Mouse (Mus musculus) naive thymus-derived CD4-positive, alpha-beta T cell, adult 2 months (primary cell): ENCODE results near the gene Rora.

Source experiments
- DNase-seq: peaks from one replicate; pipeline ENCODE4 v3.0.0-alpha.2; 2011; ENCODE audit warnings: low read depth

Rora gene

DNA sequence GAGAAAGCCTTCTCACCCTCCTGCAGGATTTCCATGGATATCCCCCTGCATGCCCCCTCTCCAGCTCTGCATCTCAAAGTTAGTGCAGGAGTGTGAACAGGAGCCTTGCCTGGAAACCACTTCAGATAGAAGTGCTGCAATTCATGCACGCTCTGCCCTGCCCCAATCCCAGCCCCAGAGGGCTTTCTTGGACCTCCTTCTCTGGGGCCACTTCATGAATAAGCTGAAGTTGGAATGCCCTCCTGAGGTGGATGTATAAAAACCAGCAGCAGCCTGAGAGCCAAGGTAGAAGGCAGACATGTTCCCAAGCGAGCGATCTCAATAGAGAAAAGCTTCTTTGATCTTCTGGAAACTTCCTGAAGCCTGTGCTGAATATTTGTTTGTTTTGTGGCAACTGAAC, 572.8 kb downstream of the Rora start:
- peak; percentile 29 for DNase-seq

DNA sequence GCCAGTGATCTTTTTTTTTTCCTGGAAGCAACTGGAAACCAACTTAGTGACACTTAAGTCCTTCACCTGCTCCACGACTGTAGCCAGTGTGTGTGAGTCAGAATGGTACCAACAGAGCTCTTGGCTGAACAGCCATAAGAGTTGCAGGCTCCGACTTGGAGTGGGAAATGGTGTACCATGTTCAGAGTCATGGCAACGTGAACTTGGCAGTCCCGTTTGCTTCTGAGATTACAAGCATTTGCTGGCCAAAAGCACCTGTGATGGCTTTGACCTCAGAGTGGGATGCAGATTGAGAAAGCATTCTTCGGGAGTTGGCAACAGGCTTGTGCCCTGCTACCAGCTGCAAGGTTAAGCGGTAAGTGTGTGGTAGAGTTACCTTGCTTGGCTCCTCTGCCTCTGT, 574.2 kb downstream of the Rora start:
- DNase-seq = no peak

DNA sequence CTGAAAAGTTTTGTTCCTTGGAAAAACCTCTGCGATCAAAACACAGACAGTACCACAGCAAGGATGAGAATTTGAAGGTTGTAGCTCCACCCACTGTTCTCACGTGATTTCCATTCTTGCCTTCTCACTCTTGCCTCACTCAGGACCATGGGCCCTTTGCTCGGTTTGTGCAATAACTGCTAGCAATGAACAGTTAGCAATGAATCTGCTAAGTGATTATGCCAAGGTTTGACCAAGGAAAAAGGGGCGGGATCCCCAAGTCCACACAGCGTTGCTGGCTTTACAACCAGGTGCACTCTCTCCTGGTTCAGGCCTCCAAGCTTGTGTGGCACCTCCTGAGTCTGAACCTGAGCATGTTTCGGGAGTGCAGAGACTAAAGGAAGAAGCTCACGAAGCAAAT, 576.3 kb downstream of the Rora start:
- no peak for DNase-seq

DNA sequence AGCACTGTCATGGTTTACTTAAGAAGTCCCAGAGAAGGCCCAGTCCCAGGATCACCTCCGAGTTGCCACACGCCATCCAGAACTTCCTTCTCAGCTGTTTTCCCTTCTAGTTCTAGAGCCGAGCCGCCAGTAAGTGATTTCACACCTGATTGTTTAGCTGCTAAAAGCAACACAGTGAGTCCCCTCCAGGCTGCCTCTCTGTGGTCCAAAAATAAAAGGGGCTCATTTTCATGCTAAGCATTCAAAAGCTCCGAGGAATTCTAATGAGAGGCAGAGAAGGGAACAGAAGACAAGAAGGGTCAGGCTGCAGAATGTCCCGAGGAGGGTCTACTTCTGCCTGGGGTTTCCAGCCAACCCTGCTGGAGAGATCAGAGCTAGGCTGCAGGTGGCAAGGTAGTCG, 580.9 kb downstream of the Rora start:
- no peak for DNase-seq

DNA sequence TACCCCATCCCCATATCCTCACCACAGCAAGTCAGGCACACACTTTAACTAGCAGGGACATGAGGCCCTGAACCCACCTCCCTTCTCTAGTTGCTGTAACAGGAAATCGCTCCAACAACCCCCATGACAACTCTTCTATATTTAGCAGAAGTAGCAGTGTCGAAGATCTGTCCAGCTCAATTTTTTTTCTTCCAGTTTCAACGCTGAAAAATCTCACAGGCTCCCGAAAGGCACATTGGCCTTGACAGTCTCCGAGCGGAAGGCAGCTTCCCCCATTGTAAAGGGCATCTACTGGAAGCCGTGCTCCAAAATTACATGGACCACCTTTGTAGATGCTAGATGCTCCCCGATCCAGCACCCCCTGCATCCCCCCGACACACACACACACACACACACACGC, 583.7 kb downstream of the Rora start:
- no peak for DNase-seq

DNA sequence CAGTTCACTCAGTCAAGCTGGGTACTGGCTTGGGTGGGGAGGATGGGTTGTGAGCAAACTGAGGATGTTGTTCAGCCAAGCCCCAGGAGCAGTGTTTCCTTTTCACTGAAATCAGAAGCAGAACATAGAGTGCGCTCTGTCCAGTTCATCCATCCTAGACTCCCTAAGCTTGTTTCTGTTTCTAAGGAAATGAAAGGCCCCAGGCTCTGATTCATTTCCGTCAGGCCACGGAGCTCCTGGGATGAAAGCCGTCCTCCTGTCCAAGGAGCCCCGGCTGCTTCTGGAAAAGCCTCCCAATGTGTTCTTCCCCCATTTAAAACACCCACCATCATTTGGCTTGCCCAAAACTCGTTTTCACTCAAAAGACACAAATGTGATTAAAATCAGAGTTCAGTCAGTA, 589.0 kb downstream of the Rora start:
- no peak for DNase-seq

DNA sequence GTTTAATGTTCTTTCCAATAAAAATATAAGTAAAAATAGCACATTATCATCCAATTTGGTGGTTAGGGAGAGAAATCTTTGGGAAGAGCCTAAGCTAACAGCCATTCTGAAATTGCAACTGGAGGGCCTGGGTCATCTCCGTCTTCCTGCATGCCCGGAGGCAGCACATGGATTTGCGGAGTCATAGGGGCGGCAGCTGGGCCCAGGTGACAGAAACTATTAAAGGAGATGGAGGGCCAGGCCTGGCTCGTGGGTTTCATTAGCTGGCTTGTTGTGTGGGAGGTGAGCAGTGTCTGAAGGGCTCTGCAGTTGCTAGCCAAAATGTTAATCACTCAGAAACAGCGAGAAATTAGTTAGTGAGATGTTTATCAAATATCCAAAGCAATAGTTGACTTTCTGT, 590.0 kb downstream of the Rora start:
- DNase-seq = no peak

DNA sequence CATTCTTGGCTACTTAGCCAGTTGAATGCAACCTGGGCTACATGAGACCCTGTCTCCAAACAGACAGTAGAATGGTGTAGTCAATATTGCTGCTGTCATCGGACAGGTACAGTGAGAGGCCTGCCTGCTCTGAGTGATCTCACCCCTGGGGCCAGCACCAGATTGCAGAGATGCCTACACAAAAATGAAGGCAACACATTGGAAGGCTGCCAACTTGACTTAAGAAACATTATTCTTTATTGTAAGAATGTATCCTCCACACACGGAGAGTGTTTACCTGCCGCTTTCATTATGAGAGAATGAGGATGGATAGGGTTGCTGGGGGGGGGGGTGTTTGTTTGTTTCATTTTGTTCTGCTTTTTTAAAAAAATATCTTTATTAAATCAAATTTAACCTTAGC, 592.6 kb downstream of the Rora start:
- no peak for DNase-seq

DNA sequence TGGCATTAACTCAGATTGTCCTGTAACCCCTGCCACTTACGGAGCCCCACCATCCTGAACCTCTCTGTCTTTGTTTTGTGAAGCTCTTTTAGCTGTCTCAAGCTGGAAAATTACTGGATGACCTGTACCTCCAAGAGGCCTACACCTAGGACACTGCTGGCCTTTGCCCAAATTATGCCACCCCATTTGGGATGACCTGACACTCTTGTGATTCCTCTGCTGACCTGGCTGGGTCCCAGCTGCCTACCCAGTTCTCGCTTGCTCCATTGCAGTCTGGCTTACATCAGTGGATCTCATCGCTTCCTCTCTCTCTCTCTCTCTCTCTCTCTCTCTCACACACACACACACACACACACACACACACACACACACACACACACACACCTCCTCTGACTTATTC, 596.0 kb downstream of the Rora start:
- DNase-seq = no peak

DNA sequence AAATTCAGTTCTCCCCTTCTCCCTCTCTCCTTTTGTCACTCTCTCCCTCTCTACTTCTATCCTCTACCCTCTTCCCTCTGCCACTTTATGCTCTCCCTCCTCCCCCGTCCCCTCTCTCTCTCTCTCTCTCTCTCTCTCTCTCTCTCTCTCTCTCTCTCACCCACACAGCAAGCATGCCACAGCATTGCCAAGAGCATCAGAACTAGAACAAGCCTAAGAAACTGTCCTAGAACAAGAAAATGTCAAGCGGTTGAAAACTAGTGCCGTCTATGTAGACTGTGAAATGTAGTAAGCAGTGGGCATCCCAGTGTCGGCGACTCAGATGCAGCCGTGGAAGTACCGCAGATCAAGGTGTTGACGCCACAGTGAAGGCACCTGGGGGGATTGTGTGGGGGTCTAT, 596.7 kb downstream of the Rora start:
- DNase-seq = no peak

DNA sequence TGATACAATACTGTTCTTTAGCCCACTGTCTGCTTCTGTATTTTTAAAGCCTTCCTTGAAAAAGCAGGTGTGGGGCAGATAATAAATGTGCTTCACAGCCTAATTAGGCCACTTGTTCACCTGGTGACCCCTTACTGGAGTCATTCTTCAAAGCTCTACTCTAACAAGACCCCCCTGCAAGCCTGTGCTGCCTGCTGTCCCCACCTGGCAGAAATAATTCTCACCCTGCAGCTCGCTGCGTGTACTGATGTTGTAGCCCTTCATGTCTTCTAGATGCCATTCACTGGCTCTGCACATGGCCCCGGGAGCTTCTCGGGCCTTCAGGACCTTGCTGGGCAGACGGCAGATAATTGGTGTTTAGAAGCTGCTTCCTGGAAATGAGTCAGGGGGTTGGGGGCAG, 604.9 kb downstream of the Rora start:
- no peak for DNase-seq

DNA sequence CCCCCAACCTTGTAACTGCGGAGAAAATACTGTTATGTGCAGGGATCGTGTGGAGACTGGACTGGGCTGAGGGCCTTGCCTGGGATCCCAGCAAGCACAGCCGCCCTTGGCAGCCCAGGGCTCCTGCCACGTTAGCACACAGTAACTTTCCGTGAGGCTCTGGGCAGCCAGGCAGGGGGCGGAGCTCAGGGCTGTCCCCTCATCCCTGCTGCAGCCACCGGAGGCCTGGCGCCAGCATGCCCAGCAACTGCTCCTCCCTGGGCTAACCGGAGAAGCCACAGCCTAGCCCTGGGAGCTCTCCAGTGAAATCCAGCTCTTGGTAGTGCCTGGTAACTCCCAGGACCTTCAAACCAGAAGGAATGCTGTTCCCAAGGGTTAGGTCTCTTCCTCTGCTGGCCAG, 605.8 kb downstream of the Rora start:
- DNase-seq = no peak

DNA sequence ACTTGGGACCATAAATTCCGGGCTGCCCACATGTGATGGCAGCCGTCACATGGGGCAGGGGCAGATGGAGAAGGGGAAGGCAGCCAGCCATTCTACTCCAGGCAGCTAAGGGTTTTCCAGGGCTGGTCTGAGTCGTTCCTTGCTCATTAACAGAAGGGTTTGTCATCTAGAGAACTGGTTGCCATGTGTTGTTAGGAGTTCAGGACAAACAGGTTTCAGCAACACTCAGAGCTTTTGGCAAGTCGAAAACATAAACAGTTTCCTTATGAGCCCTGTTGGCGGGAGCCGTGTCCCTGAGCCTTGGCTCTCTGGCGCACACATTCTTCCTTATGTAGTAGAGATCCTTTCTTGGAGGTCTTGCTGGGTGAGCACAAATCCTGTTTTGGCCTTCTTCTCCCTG, 611.6 kb downstream of the Rora start:
- DNase-seq = no peak

DNA sequence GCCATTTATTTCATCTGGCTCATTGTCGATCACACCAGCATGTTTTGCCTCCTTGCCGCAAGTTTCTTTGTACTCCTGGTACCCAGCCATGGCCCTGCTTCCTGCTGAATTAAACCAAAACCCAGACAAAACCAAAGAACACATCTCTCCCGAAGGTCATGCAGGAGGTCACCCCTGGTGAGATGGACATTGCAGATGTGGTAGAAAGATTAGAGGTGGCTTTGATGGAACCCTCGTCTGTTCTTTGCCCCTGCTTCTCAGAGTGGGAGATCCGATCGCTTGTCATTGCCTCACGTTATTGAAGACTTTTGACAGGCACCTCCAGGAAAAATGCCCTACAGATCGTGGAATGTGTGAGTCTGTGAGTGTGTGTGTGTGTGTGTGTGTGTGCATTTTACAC, 616.8 kb downstream of the Rora start:
- DNase-seq = no peak

DNA sequence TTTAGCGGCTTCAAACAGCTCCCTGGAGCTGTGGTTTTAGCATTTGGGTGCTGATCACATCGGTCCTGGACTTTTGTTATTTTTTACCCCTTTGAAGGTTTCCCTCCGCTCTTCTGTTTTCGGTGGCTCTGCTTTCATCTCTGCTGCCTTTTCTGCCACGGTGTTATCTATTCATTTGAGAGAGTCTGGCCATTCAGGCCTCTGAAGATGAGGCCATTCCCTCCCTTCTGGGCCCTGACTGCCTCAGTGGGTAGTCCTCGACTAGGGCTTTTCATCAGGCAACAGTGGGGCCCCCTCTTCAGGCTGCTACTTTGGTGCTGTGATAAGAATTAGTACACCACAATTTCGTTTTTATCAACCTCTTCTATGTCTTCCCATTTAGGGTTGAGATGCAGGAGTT, 617.3 kb downstream of the Rora start:
- DNase-seq = no peak

DNA sequence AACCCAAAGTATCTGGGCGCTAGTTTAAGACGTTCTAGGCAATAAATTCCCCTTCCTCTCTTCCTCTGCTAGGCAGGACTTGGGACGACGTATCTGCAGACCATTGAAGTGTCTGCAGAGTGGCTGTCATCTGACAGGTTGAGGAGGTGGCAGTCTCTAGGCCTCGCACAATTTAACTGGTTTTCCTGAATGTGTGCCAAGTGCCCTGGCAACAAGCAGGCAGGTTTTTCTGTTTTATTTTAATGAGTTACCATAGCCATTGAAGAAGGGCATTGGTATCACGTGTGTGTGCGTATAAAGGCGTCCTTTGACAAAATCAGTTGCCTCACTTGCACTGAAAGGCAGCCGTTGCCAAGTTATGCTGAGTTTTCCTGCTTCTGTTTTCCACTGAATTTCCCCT, 619.3 kb downstream of the Rora start:
- DNase-seq = no peak

DNA sequence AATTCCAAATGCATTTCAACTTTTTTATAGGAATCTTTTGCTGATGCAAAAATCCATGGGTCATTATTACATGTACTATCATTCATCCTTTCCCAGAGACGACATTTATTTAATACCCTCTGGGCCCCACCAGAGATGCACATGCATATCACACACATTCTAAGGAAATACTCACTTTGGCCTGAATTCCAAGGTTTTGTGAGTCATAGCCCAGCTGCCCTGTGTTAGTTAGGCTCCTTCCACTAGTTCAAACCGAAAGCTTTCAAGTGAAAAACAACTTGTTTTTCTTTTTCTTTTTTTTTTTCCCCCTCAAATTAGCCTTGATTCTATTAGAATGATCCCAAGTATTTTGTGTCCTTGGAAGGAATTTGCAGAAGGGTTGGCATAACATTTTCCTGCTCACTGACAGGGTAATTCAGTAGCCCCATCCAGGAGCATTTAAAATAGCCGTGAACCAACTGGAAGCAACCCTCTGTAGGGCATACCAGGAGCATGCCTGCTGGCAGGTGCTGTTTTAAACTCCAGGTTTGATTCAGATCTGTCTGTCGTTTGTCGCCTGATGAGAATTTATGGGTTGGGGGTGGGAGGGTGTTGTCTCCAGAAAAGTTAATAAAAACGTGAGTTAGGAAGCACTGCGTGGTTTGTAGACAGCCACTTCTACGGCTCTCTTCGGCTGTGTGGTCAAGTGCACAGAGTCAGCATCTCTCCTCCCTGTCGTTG, 621.3 kb downstream of the Rora start:
- DNase-seq = no peak

DNA sequence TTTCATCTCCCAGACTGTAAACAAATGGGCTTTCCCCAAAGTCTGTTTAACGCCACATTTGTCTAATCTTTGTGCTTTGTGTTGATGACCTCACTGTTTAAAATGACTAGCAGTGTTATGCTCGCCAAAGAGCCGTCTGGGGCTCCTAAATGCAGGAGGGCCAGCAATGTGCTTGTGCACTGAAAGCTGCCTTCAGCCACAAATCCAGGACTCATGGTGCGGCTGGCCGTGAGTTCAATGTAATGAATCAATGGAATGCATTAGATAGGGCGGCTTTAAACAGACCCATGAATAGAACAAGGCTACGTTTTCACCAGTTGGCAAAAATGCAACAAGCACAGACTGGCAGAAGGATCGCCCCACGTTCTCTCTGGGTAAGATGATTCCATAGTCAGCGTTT, 623.7 kb downstream of the Rora start:
- DNase-seq = no peak

DNA sequence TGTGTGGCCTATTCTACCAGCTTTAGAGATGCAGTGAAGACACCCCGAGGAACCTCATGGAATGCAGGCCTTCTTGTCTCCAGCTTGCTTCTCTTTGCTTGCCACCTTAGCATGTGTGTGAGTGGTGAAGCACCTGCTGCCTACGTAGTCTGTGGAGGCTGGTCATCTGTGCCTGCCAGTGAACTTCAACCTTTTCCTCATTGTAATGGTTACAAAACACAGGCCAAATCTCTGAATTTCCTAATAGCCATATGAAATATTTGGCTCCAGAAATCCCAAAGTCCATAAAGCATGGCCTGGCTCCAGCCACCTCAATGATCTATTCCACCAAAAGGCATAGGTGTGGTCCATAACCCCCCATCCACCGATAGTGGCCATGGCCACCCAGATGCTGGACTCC, 631.4 kb downstream of the Rora start:
- DNase-seq = no peak

DNA sequence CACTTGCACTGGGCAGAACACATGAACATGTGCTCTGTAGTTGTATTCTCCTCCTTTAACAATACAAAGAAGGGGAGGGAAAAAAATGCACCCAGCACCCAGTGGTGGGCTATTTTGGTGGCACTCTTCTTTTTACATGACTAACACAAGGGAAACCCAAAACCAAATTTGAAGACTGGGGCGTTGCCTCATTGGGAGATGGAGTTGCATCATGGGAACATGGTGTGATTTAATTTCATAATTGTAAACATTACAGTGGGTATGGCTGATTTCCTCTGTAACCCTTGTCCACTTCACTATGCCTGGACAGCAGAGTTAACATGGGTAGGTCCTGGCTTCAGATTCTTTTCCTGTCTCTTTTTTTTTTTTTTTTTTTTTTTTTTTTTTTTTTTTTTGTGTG, 634.5 kb downstream of the Rora start:
- DNase-seq = no peak

DNA sequence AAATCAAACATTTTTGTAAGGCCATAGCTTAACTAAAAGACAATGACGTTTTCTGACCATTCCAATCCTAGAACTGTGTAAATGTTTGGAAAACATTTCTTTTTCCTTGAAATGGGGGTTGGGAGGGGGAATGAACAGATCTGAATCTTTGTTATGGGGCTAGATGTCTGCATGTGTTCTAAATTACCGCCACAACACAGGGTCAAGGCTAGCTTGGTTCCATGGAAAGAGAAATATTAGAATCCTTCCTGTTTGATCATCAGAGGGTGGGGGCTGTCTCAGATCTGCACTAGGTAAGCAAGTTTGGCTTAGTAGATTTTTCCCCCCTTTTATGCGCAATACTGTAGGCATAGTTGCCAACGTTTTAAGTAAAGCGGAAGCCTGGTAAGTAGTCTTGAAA, 635.0 kb downstream of the Rora start:
- DNase-seq = no peak

DNA sequence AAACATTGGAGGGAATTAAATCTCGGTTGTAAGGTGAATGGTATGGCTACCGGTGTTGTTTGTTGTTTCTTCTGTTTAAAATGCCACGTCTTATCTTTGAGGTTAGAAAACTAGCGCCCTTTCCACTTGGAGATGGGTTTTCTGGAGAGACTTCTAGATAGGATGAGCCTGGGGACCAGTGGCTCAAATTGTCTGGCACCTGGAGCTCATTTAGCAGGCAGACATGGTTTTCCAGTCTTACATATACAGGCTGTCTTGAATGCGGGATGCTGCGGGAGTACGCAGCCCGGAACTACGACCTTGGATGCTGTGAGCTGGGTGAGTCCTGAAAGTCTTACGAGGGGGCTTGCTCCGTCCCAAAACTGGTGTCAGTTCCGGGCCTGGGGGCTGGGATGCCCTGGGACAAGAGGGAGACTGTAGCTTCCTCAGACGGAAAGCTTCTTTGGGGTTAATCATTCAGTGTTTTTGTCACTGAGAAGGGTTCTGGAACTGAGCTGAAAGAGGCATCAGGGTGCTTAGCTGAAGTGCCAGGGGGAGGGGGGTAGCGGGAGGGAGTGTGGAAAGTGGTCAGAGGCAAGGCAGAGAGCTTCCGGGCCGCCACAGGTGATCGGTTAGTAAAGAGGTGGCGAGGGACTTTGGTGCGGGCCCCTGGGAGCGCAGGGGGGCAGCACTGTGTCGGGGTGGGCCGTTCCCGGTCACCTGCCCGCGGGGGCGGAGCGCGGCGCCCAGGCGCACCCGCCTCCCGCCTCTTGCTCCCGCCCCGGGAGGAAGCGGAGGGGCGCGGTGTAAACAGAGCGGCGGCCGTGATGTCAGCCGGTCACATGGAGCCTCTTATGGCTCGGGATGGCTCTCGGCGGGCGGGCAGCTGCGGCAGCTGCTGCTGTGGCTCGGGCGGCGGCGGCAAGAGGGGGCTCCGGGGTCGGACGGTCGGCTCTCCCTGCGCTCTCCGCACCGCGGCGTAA, 635.8 kb downstream of the Rora start:
- peak; percentile 86 for DNase-seq

DNA sequence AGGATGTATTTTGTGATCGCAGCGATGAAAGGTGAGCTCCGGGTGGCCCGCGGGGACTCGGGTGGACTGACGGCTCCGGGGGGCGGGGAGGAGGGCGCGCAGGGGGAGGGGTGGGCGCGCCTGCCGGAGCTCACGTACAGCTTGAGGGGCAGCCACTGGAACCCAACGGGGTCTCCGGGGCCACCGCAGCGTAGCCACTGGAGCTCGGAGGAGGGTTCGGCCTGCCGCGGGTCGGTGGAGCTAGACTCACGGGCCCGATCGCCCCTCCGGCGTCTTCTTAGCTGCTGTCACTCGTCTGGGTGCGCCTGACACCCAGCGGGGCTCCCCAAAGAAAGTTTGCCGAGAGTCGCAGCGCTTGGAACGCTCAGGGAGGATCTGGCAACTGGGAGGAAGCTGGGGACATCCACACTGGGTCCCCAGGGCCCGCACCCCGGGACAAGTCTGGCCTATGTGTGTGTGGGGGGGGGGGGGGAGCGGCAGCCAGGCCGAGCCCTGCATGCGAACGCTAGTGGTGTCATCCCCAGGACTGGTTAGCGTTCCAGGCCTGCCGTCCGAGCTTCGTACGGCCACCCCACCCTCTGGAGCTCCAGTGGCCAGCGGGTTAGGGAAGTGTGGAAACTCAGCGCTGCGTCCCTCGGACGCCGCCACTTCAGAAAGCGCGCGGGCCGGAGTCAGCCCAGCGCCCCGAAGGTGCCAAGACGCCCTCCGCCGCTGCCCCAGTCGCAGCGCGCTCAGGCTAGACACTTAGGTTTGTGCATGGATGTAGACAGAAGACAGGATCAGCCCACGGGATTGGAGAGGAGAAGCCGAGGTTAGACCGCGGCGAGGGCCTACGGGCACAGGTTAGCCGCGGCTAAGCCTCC, 636.7 kb downstream of the Rora start:
- peak; percentile 66 for DNase-seq
